Mouse (Mus musculus): ENCODE data around the gene Naip6.
"Not testable (repeated sequence)": the region's sequence is repeated elsewhere in the genome, so short reads cannot be mapped to it uniquely, and the experiment has no call there.

DNA sequence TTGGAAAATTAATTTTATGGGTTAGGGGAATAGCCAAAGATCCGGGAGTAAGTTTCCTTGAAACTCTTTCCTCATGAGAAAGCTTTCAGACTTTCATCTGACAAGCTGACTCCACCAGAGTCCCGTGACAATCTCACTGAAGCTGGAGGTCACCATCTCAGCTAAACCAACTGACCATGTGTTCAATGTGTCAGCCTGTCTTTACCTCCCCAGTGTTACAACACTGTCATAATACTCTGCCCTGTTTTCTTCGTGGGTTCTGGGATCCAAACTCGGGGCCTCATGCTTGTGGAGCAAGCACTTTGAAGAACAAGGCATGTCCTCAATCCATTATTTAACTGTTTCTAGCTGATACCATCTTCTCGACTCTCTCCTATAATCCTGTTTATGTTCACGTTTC is 61.5 kb downstream of the Naip6 start:
- not testable (repeated sequence) for TF ChIP-seq CTCF, POLR2A (IDR thresholded peaks at IDR 0.05; ENCODE audit: insufficient read depth, low read depth, low read length)
